Comparison of ENCODE assay signal across 8 mouse cellular contexts in genomic region chr2:46443686-46444180, GRCm38 (mm10).
A peak's percentile ranks its signal among the peaks of the same experiment; 100 is the strongest.
DNase-seq lines count a peak whose midpoint lies in the region; ATAC-seq and TF ChIP-seq lines count a peak whose summit lies in the region.

No protein-coding gene starts in this region.

- no peaks in the 10 kb centered on the region for H3K36me3 ChIP-seq in lung, embryonic 16.5 days (ENCODE audit: control insufficient read depth, insufficient read depth, low read length)

- peak overlapping the region; percentile 89 for H3K27ac ChIP-seq in lung, embryonic 16.5 days (ENCODE audit: low read length)
- H3K27ac ChIP-seq in olfactory bulb, adult 2 months (ENCODE audit: insufficient read depth, low read depth, low read length): peak overlapping the region; percentile 54; the same call in 1 of the 2 replicates

- H3K9ac ChIP-seq in lung, embryonic 16.5 days (ENCODE audit: low read length): no peak overlapping the region

- no peak for TF ChIP-seq POLR2A in olfactory bulb, adult 2 months (IDR thresholded peaks at IDR 0.05; ENCODE audit: insufficient read depth, low read depth, low read length)

- DNase-seq in cerebellum, postnatal 14 days: peak; percentile 57 to 63
- no peak for DNase-seq in cerebellum, adult 18-20 months
- peak; percentile 8 for DNase-seq in adrenal gland, postnatal 25 days
- DNase-seq in forelimb bud, embryonic 11.5 days (ENCODE audit: low read depth, low spot score): peak; percentile 57
- DNase-seq in layer of hippocampus, adult 18-20 months (ENCODE audit: low spot score in 2 of 2): peak; percentile 46 to 72

- WGBS in lung, embryonic 16.5 days: 4% methylated on average over 5 of the region's 5 CpGs
- WGBS in olfactory bulb, adult 2 months: 16% methylated on average over 5 of the region's 5 CpGs

- peak; percentile 82 to 83 for ATAC-seq in hematopoietic stem cell, adult 5-6 weeks (replicated peaks in 1 of 2; ENCODE audit: insufficient read depth in 1 of 2, low FRiP score in 2 of 2, low TSS enrichment in 1 of 2, low read depth in 1 of 2, poor library complexity in 2 of 2, severe bottlenecking in 2 of 2)
- ATAC-seq in lung, embryonic 16.5 days (ENCODE audit: low read depth): peak; percentile 87

- H3K27me3 ChIP-seq in lung, embryonic 16.5 days (ENCODE audit: control insufficient read depth, insufficient read depth, low read depth, low read length): no peaks in the 10 kb centered on the region

- H3K4me1 ChIP-seq in lung, embryonic 16.5 days (replicated peaks; ENCODE audit: control insufficient read depth, insufficient read depth, low read length): peaks cover 28% of the 10 kb centered on the region
- peaks cover 3% of the 10 kb centered on the region; the same call in 1 of the 2 replicates for H3K4me1 ChIP-seq in olfactory bulb, adult 2 months (ENCODE audit: control insufficient read depth, insufficient read depth, low read length)

- peak overlapping the region; percentile 24 for H3K4me2 ChIP-seq in lung, embryonic 16.5 days (ENCODE audit: low read depth, low read length)

- TF ChIP-seq CTCF in olfactory bulb, adult 2 months (IDR thresholded peaks at IDR 0.05; ENCODE audit: insufficient read depth, low read depth, low read length): no peak

- no peak overlapping the region for H3K4me3 ChIP-seq in lung, embryonic 16.5 days (ENCODE audit: low read length)
- no peak overlapping the region for H3K4me3 ChIP-seq in olfactory bulb, adult 2 months (ENCODE audit: insufficient read depth, low read depth, low read length)

- H3K9me3 ChIP-seq in lung, embryonic 16.5 days (ENCODE audit: control insufficient read depth, low read length): no peaks in the 10 kb centered on the region

Comparison
In these comparisons a context has a peak if more than half of its experiments do, and no peak if none do; other contexts are left out.
1. DNase-seq: peak in cerebellum, postnatal 14 days (2 of 2), adrenal gland, postnatal 25 days (single experiment), forelimb bud, embryonic 11.5 days (single experiment) and layer of hippocampus, adult 18-20 months (2 of 2); none in cerebellum, adult 18-20 months (0 of 2).